Mouse (Mus musculus): ENCODE data around the gene Fbxo8. TPM values are rescaled to one million over a fixed set of nuclear protein-coding genes. Genes with fewer than 3 reads are reported as not detected.

Fbxo8 gene
- polyA plus RNA-seq (2015; fragmentation: Nextera tagmentation; extraction: Ambion mirVana): 39.4 and 40.1 TPM in 2 replicates

- Histone ChIP-seq H3K9me3 (no peaks in the 10 kb centered on the region), H3K27me3 (replicated peaks) (no peaks in the 10 kb centered on the region), H3K4me2 (peak within 1 kb of the TSS; percentile 73), H3K4me1 (peaks cover 19% of the 10 kb centered on the region), H3K4me3 (peak within 1 kb of the TSS; percentile 89), H3K27ac (peak within 1 kb of the TSS; percentile 88), H3K9ac (peak within 1 kb of the TSS; percentile 62), H3K36me3 (replicated peaks) (no peaks in the 10 kb centered on the region)
- under 1% methylated on average over 53 of the region's 53 CpGs for WGBS
- peak; percentile 95 for ATAC-seq (replicated peaks)
These were observed at the start of gene Fbxo8, which contains the start of gene Cep44 for GRCm38 (mm10) chr8:56550558-56551360. Gene Fbxo8 (plus strand): TSS chr8:56551090. Gene Cep44 (minus strand): TSS chr8:56551047.

DNA sequence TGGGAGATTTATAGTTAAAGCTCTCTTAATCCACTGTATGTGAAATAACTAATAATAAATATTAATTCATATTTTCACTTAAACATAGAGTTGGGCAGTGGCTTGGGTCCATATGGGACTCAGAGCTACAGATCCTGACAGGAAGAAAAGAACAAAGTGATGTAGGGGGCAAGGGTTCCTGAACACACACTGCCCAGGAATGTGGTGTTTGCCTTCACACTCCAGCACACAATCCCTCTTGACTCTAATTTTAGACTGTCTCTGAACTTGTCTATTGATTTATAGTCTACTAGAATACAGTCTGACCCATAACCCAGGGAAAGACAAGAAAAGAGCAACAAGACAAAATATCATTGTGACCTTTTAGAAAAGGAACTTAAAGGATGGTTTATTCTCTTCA lies 49.0 kb upstream of the Fbxo8 start:
- Histone ChIP-seq H3K4me1 (no peaks in the 10 kb centered on the region), H3K27ac (no peak overlapping the region), H3K4me3 (no peak overlapping the region), H3K27me3 (replicated peaks) (no peaks in the 10 kb centered on the region), H3K36me3 (replicated peaks) (no peaks in the 10 kb centered on the region), H3K4me2 (no peak overlapping the region), H3K9me3 (no peaks in the 10 kb centered on the region), H3K9ac (no peak overlapping the region)
- no peak for ATAC-seq (replicated peaks)

DNA sequence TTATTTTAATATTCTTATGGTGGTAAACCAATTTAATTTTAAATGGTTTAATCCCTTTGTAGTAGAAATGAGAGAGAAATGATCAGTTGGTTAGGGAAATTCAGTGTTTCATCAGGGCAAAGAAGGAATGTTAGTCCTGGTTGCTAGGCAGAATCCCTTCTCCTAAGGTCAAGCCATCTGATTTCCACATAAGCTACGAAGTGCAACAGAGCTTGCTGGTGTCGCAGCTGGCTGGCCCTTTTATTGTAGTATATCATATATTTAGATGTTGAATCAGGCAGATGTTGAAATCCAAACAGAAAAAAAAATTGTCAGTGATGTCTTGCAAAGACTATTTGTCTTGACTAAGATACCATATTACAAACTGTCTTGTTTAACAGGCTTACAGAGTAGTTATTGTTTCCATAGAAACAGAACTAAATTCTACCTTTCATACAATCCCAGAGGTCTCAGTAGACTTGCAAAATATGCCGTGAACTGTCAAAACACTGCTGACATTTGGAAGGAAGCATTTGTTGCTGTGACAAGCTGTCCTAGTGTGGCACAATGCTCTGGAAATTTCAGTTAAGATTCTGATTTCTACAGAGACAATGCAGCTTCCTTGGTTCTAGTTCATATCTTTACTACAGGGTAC lies 42.5 kb upstream of the Fbxo8 start:
- WGBS: 54% methylated on average over 3 of the region's 3 CpGs
- no peak overlapping the region for H3K9ac ChIP-seq
- 0 out of 2 replicates have a peak overlapping the region, but pooled peaks have one; percentile 21 for H3K27ac ChIP-seq
- H3K4me3 ChIP-seq: no peak overlapping the region
- H3K27me3 ChIP-seq (replicated peaks): no peaks in the 10 kb centered on the region
- H3K36me3 ChIP-seq (replicated peaks): no peaks in the 10 kb centered on the region
- ATAC-seq (replicated peaks): peak; percentile 83
- H3K4me2 ChIP-seq: no peak overlapping the region
- H3K9me3 ChIP-seq: no peaks in the 10 kb centered on the region
- no peaks in the 10 kb centered on the region for H3K4me1 ChIP-seq

DNA sequence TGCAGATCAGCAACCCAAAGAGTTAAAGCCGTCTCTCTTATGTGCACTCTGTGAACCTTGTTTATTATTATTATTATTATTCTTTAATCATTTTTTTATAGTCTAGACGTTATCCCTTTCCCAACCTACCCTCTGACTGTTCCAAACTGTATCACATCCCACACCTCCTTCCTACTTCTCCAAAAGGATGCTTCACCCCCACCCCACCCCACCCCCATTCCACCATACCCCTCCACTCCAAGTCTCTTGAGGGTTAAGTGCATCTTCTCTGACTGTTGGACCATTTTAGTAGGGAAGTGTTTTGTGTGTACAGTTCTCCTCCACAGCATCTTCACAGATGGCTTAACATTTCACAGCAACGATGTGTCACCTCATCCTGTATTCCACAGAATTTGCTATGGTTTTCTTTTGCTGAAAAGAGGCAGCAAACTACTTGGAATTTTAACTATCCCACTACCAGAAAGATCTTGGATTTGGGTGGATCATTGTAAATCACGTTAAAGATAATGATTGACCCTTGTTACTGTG lies 41.9 kb upstream of the Fbxo8 start:
- no peak overlapping the region for H3K4me2 ChIP-seq
- H3K9me3 ChIP-seq: no peaks in the 10 kb centered on the region
- H3K36me3 ChIP-seq (replicated peaks): no peaks in the 10 kb centered on the region
- H3K9ac ChIP-seq: no peak overlapping the region
- 0 out of 2 replicates have a peak overlapping the region, but pooled peaks have one; percentile 21 for H3K27ac ChIP-seq
- 0 out of 2 replicates have a peak, but pooled peaks have one; percentile 53 for ATAC-seq (replicated peaks)
- H3K4me1 ChIP-seq: no peaks in the 10 kb centered on the region
- no peak overlapping the region for H3K4me3 ChIP-seq
- WGBS: 73% methylated on average over 4 of the region's 4 CpGs
- H3K27me3 ChIP-seq (replicated peaks): no peaks in the 10 kb centered on the region

GRCm38 (mm10) chr8:56518848-56519247 lies 32.0 kb upstream of the Fbxo8 start:
- no peak overlapping the region for H3K4me3 ChIP-seq
- no peak for ATAC-seq (replicated peaks)
- no peak overlapping the region for H3K9ac ChIP-seq
- no peak overlapping the region for H3K4me2 ChIP-seq
- H3K9me3 ChIP-seq: no peaks in the 10 kb centered on the region
- no peaks in the 10 kb centered on the region for H3K36me3 ChIP-seq (replicated peaks)
- 84% methylated on average over 6 of the region's 6 CpGs for whole genome bisulfite sequencing
- H3K4me1 ChIP-seq: no peaks in the 10 kb centered on the region
- H3K27me3 ChIP-seq (replicated peaks): no peaks in the 10 kb centered on the region
- H3K27ac ChIP-seq: no peak overlapping the region

DNA sequence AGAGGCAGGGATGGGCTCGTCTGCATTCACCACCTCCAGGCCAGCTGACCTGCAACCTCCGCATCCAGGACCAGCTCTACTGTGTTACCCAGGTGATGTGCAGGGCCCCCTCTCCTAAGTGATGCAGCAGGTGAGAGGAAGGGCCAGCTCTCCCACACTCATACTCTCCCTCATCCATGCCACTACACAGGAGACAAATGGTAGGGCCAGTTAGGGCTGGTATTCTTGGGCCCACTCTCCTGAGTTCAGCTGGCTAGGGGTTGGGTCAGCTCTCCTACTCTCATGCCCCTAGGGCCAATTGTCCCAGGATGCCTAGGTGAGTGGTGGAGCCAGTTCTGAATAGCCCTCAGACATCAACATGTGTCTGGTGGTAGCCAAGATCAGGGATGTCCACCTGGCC lies 30.6 kb upstream of the Fbxo8 start:
- ATAC-seq (replicated peaks): no peak

GRCm38 (mm10) chr8:56521051-56521450 lies 29.8 kb upstream of the Fbxo8 start:
- no peaks in the 10 kb centered on the region for H3K4me1 ChIP-seq
- no peak for ATAC-seq (replicated peaks)
- 76% methylated on average over 4 of the region's 4 CpGs for WGBS

More for the DNA sequence above, 30.6 kb upstream of the Fbxo8 start:
- WGBS: 86% methylated on average over 2 of the region's 2 CpGs
- Histone ChIP-seq H3K9me3 (no peaks in the 10 kb centered on the region), H3K27ac (no peak overlapping the region), H3K9ac (no peak overlapping the region), H3K4me3 (no peak overlapping the region), H3K4me2 (no peak overlapping the region), H3K4me1 (no peaks in the 10 kb centered on the region), H3K36me3 (replicated peaks) (no peaks in the 10 kb centered on the region), H3K27me3 (replicated peaks) (no peaks in the 10 kb centered on the region)

GRCm38 (mm10) chr8:56528869-56529268 lies 22.0 kb upstream of the Fbxo8 start:
- Histone ChIP-seq H3K9ac (no peak overlapping the region), H3K4me3 (no peak overlapping the region), H3K9me3 (no peaks in the 10 kb centered on the region), H3K36me3 (replicated peaks) (0 out of 2 replicates have a peak, but pooled peaks cover 4% of the 10 kb centered on the region), H3K27ac (no peak overlapping the region), H3K4me2 (no peak overlapping the region), H3K27me3 (replicated peaks) (no peaks in the 10 kb centered on the region), H3K4me1 (no peaks in the 10 kb centered on the region)
- ATAC-seq (replicated peaks): no peak
- WGBS: 89% methylated on average over 6 of the region's 6 CpGs

More at GRCm38 (mm10) chr8:56521051-56521450, 29.8 kb upstream of the Fbxo8 start:
- Histone ChIP-seq H3K9ac (no peak overlapping the region), H3K36me3 (replicated peaks) (no peaks in the 10 kb centered on the region), H3K4me2 (no peak overlapping the region), H3K4me3 (no peak overlapping the region), H3K27me3 (replicated peaks) (no peaks in the 10 kb centered on the region), H3K9me3 (no peaks in the 10 kb centered on the region), H3K27ac (no peak overlapping the region)

GRCm38 (mm10) chr8:56530359-56530758 lies 20.5 kb upstream of the Fbxo8 start:
- H3K4me1 ChIP-seq: no peaks in the 10 kb centered on the region
- 5% methylated on average over 3 of the region's 3 CpGs for WGBS

DNA sequence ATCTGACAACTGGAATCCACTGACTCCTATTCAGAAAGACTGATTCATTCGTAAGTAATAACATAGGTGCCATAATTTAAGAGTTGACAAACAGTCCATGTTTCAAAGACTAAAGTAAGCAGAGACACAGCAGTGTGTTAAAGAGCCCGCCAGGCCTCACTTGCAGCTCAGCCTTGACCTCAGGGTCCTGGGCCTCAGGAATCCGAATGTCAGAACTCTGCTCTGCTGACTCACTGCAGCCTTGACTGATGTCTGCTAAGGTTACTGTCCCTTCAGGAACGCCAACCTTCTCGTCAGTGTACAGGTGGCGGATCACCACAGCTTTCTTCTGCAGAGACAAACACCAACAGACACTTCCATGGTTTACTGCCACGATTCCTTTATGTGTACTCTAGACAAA lies 10.2 kb upstream of the Fbxo8 start:
- Histone ChIP-seq H3K27me3 (replicated peaks) (no peaks in the 10 kb centered on the region), H3K4me2 (no peak overlapping the region), H3K36me3 (replicated peaks) (peaks cover 34% of the 10 kb centered on the region), H3K4me3 (no peak overlapping the region), H3K9ac (no peak overlapping the region), H3K4me1 (no peaks in the 10 kb centered on the region), H3K27ac (no peak overlapping the region), H3K9me3 (no peaks in the 10 kb centered on the region)
- ATAC-seq (replicated peaks): no peak
- 92% methylated on average over 7 of the region's 7 CpGs for WGBS

More at GRCm38 (mm10) chr8:56530359-56530758, 20.5 kb upstream of the Fbxo8 start:
- H3K36me3 ChIP-seq (replicated peaks): 0 out of 2 replicates have a peak, but pooled peaks cover 4% of the 10 kb centered on the region
- ATAC-seq (replicated peaks): no peak
- H3K27me3 ChIP-seq (replicated peaks): no peaks in the 10 kb centered on the region
- no peak overlapping the region for H3K4me2 ChIP-seq
- no peak overlapping the region for H3K4me3 ChIP-seq
- no peaks in the 10 kb centered on the region for H3K9me3 ChIP-seq
- H3K9ac ChIP-seq: no peak overlapping the region
- no peak overlapping the region for H3K27ac ChIP-seq

DNA sequence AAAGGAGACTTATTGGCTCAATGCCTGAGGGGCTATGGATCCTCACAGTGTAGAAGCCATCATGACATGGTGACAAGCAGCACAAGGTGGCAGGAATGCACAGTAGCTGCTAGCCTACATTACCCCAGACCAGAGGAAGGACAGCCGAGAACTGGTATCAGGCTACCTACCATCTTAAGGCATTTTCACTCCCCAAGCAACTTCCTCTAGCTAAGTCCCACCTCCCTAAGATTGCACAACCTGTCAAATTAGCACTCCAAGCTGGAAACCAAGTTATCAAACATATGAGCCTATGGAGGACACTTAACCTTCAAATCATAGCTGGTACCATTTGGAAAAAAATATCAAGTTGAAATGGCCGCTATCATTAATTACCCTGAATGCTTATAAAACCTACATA lies 3.0 kb upstream of the Fbxo8 start:
- H3K4me1 ChIP-seq: peaks cover 19% of the 10 kb centered on the region
- 91% methylated on average over 2 of the region's 2 CpGs for WGBS
- no peak for ATAC-seq (replicated peaks)
- H3K4me2 ChIP-seq: no peak overlapping the region
- H3K9me3 ChIP-seq: no peaks in the 10 kb centered on the region
- no peak overlapping the region for H3K4me3 ChIP-seq
- H3K27ac ChIP-seq: no peak overlapping the region
- no peak overlapping the region for H3K9ac ChIP-seq
- H3K27me3 ChIP-seq (replicated peaks): no peaks in the 10 kb centered on the region
- 0 out of 2 replicates have a peak, but pooled peaks cover 11% of the 10 kb centered on the region for H3K36me3 ChIP-seq (replicated peaks)

DNA sequence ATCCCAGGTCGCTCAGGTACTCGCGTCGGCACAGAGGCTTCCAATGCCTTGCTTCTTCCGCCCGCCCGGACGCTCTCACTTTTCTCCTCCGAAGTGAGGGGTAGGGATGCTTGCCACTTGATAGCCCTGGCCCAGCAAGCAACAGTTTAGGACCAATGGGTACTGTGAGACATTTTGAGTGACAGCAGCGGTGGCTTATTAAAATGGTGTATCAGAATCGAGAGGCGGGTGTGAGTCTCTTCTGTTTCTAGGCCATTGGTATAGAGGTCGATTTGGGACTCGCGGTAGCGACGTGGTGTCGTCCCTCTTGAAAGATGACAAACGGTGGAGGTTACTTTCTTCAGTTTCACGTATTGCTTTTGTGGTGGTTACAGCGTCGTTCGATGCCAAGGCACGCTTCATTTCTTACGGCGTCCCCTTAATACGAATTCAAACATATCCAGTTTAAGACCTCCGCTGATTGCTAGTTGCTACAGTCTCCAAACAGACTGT lies 517 bp downstream of the Fbxo8 start:
- Histone ChIP-seq H3K27ac (peak overlapping the region; percentile 88), H3K36me3 (replicated peaks) (no peaks in the 10 kb centered on the region), H3K4me2 (peak overlapping the region; percentile 63), H3K9me3 (no peaks in the 10 kb centered on the region), H3K4me3 (peak overlapping the region; percentile 89), H3K9ac (peak overlapping the region; percentile 62), H3K4me1 (peaks cover 19% of the 10 kb centered on the region), H3K27me3 (replicated peaks) (no peaks in the 10 kb centered on the region)
- WGBS: under 1% methylated on average over 28 of the region's 28 CpGs
- peak; percentile 99 for ATAC-seq (replicated peaks)

Data from midbrain, embryonic 15.5 days (tissue).